Mouse (Mus musculus) forebrain, embryonic 15.5 days (tissue): ENCODE data around the gene Fbp2. TPM values are rescaled to one million over a fixed set of nuclear protein-coding genes. Genes with fewer than 3 reads are reported as not detected.

Experiments
- polyA plus RNA-seq: library from polyadenylated mRNA; unstranded; fragments of >200 nt; fragmentation: Nextera tagmentation; extraction: Ambion mirVana; gene quantifications from 2 replicates; pipeline ENCODE4 v1.2.1, GENCODE M21; 2015

The Fbp2 gene
- polyA plus RNA-seq, 1 experiment from 2014 or later: 0.37 TPM

Other genes starting within 250 kb of the Fbp2 start
- 9.8 and 12.4 TPM in 2 replicates for gene 6720489N17Rik, start 234.2 kb downstream of the Fbp2 start, polyA plus RNA-seq
- 35.0 and 39.7 TPM in 2 replicates for gene Platr25, start 97.7 kb downstream of the Fbp2 start, polyA plus RNA-seq
- 12.8 and 13.0 TPM in 2 replicates for gene Gm5141, start 72.6 kb downstream of the Fbp2 start, polyA plus RNA-seq
- gene Fbp1, start 29.9 kb upstream of the Fbp2 start, polyA plus RNA-seq: 0.37 TPM in 1 of 2 replicates, not detected in the other
- 25.5 and 30.9 TPM in 2 replicates for gene 2010111I01Rik, start 106.5 kb upstream of the Fbp2 start, polyA plus RNA-seq